Mouse (Mus musculus) lung, postnatal 0 days (tissue): ENCODE data around the gene Rara. TPM values are rescaled to one million over a fixed set of nuclear protein-coding genes. Genes with fewer than 3 reads are reported as not detected.
A peak's percentile ranks its signal among the peaks of the same experiment; 100 is the strongest.

ENCODE experiments used
- ATAC-seq: fragments of 200-750 bp; cut with Nextera tagmentation; 2 replicates; pipeline ENCODE4 v1.8.0; 2017; ENCODE audit warnings: moderate library complexity
- DNase-seq: peaks from one replicate; pipeline ENCODE4 v3.0.0-alpha.2; 2016; ENCODE audit warnings: low spot score
- H3K27ac ChIP-seq: fragments of 300-500 bp; sonication (generic); 2 replicates; pipeline ENCODE4 v1.5.1; 2014; ENCODE audit warnings: antibody characterized with exemption, mild to moderate bottlenecking, low read length, mixed read lengths
- H3K27me3 ChIP-seq: fragments of 300-500 bp; sonication (generic); replicated peaks from 2 replicates; pipeline ENCODE4 v1.6.1; 2014; ENCODE audit warnings: low read length, mixed read lengths; ENCODE audit not compliant: insufficient read depth
- H3K36me3 ChIP-seq: fragments of 300-500 bp; sonication (generic); 2 replicates; pipeline ENCODE4 v1.6.1; 2014; ENCODE audit warnings: low read length, mixed read lengths; ENCODE audit not compliant: insufficient read depth
- H3K4me1 ChIP-seq: fragments of 300-500 bp; sonication (generic); 2 replicates; pipeline ENCODE4 v1.6.1; 2014; ENCODE audit warnings: antibody characterized with exemption, low read depth, low read length, mixed read lengths; ENCODE audit not compliant: insufficient read depth
- H3K4me2 ChIP-seq: fragments of 300-500 bp; sonication (generic); replicated peaks from 2 replicates; pipeline ENCODE4 v1.6.1; 2014; ENCODE audit warnings: low read depth, mild to moderate bottlenecking, low read length, moderate library complexity, mixed read lengths
- H3K4me3 ChIP-seq: fragments of 300-500 bp; sonication (generic); 2 replicates; pipeline ENCODE4 v1.5.1; 2014; ENCODE audit warnings: low read depth, low read length
- H3K9ac ChIP-seq: fragments of 300-500 bp; sonication (generic); replicated peaks from 2 replicates; pipeline ENCODE4 v1.6.1; 2014; ENCODE audit warnings: low read depth, mild to moderate bottlenecking
- H3K9me3 ChIP-seq: fragments of 300-500 bp; sonication (generic); 2 replicates; pipeline ENCODE4 v1.6.1; 2016; ENCODE audit warnings: low read length, mixed read lengths
- CTCF ChIP-seq: IDR thresholded peaks from 2 replicates; pipeline ENCODE4 v1.5.1; 2016; ENCODE audit warnings: antibody characterized with exemption, mild to moderate bottlenecking
- EP300 ChIP-seq: IDR thresholded peaks from 2 replicates; pipeline ENCODE4 v1.6.1; 2016; ENCODE audit warnings: antibody characterized with exemption, mild to moderate bottlenecking, control low read depth
- WGBS: fragments of 180-500 bp; shearing (Covaris S2); extraction: QIAGEN DNeasy Blood & Tissue Kit; methylation state at CpG from one replicate; pipeline ENCODE4 v1.1.7; 2014; 5-methylcytosine and 5-hydroxymethylcytosine counted together
- polyA plus RNA-seq: library from polyadenylated mRNA; unstranded; fragments of >200 nt; fragmentation: Nextera tagmentation; extraction: Ambion mirVana; gene quantifications from 2 replicates; pipeline ENCODE4 v1.2.1, GENCODE M21; 2015

Rara gene
- polyA plus RNA-seq, 1 experiment from 2014 or later, result 26.2 TPM

- DNase-seq (no peak), ATAC-seq (no peak)
- WGBS, result 11% methylated on average over 12 of the region's 12 CpGs
Measured at GRCm38 (mm10) chr11:98962421-98963095, 34.9 kb downstream of the Rara start.

DNA sequence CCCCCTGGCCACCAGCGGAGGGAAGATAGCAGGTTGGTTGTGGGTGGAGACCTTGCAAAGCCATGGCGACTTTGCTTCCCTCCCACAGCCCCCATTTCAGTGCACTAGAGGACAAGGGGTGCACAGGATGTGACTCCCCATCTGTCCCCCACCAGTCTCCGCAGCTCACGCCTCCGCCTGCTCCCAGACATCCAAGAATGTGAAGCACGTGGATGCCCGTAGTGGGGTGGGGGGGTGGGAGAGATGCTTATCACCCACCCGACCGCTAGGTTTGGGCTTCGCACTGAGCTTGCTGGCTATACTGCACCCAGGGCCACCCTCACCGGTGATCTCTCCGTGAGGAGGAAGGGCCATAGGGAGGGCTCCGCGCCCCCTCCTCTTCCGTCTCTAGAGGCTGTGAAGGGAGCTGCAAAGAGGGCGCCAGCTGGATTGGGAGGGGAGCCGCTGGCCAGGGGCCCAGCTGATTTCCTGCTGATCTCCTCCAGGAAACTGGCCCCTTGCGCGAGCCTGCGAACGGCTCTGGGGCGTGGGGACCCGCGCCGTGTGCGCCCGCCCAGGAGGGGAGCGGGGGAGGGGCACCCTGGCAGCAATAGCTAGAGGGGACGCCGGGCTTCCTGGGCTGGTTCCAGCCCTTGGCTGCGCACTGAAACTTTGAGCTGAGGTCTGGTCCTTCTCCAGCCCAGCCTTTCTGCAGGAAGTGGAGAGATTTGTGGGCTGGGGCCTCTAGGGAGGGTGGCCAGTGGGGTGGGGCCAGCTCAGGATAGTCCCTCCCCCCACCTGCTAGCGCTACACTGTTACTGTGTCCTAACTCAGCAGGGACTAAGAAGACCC, 35.8 kb downstream of the Rara start:
- TF ChIP-seq EP300 (peak; percentile 57), CTCF (peak; percentile 44)
- Histone ChIP-seq H3K27me3 (no peaks in the 10 kb centered on the region), H3K4me2 (peak overlapping the region; percentile 98), H3K36me3 (peaks cover 3% of the 10 kb centered on the region; the same call in 1 of the 2 replicates), H3K9me3 (no peaks in the 10 kb centered on the region), H3K4me3 (peak overlapping the region; percentile 63), H3K27ac (peak overlapping the region; percentile 84), H3K9ac (peak overlapping the region; percentile 69), H3K4me1 (peaks cover 42% of the 10 kb centered on the region)
- WGBS, result under 1% methylated on average over 22 of the region's 32 CpGs
- ATAC-seq (peak; percentile 82), DNase-seq (peak; percentile 97)

More at GRCm38 (mm10) chr11:98962421-98963095, 34.9 kb downstream of the Rara start:
- Histone ChIP-seq H3K9ac (peak overlapping the region; percentile 69), H3K27ac (peak overlapping the region; percentile 84), H3K4me3 (peak overlapping the region; percentile 63), H3K4me2 (peak overlapping the region; percentile 98), H3K4me1 (peaks cover 40% of the 10 kb centered on the region), H3K27me3 (no peaks in the 10 kb centered on the region), H3K36me3 (peaks cover 3% of the 10 kb centered on the region; the same call in 1 of the 2 replicates), H3K9me3 (no peaks in the 10 kb centered on the region)
- TF ChIP-seq EP300 (no peak), CTCF (0 out of 2 replicates have a peak, but pooled peaks have one; percentile 22)

DNA sequence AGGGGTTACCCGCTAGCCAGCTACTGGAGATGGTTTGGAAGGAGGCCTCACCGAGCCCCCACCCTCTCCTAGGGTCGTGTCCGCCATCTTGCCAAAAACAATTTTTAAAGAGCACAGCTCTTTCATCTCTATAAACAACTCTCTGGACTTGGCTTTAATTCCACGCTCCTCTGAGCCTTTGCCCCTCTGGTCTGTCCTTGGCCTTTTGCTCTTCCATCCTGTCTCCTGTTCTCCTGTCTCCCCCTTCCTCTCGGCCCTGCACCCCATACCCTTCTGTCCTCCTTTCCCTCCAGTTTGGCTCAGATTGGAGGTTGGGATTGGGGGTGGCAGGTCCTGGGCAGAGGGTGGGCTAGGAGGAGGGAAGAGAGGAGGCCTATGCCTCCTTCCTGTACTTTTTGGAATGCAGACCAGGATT, 36.6 kb downstream of the Rara start:
- ATAC-seq, result no peak
- 5% methylated on average over 6 of the region's 6 CpGs for WGBS
- Histone ChIP-seq H3K36me3 (peaks cover 3% of the 10 kb centered on the region; the same call in 1 of the 2 replicates), H3K9me3 (no peaks in the 10 kb centered on the region), H3K4me2 (peak overlapping the region; percentile 98), H3K27me3 (no peaks in the 10 kb centered on the region), H3K9ac (peak overlapping the region; percentile 29; the same call in 1 of the 2 replicates), H3K4me3 (peak overlapping the region; percentile 63), H3K27ac (peak overlapping the region; percentile 84), H3K4me1 (peaks cover 45% of the 10 kb centered on the region)
- TF ChIP-seq EP300, result no peak
- no peak for TF ChIP-seq CTCF
- no peak for DNase-seq

DNA sequence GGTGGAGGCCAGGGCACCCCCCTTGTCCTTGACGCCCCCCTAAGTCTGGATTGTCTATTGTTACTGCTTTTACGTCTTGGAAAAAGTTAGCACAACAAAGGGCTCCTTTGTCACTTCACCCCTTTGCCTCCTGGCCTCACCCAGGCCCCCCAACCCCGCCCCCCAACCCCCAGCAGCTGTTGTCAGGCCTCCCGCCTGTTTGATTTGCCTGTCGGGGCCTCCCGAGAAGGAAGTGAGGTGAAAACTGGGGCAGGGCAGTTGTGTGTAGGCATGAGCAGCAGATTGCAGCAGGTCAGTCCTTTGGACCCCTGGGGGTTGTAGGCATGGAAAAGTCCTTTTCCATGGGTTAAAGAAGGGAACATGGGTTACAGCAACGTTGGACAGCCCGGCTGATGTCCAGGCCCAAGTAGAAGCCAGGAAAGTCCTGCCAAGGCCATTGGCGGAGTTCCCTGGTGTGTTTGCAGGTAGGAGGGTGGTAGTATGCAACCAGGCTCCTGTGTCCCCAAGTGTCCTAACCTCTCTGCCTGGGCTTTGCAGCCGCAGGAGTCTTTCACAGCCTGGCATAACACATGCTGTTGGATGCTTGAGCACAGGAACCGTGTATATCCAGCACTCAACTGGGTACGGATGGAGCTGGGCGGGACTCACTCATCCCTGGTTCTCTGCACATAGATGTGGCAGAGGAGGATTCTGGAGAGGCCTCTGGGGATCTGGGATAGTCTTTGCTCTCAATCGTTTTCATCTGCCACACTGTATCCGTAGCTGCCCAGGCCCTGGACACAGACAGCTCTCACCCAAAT, 37.2 kb downstream of the Rara start:
- H3K9ac ChIP-seq, result peak overlapping the region; percentile 29
- peaks cover 43% of the 10 kb centered on the region for H3K4me1 ChIP-seq
- TF ChIP-seq CTCF (no peak), EP300 (no peak)
- ATAC-seq (no peak), DNase-seq (no peak)
- H3K4me3 ChIP-seq, result peak overlapping the region; percentile 10; the same call in 1 of the 2 replicates
- peaks cover 7% of the 10 kb centered on the region for H3K36me3 ChIP-seq
- WGBS, result 16% methylated on average over 15 of the region's 15 CpGs
- no peaks in the 10 kb centered on the region for H3K9me3 ChIP-seq
- H3K27ac ChIP-seq, result peak overlapping the region; percentile 84
- peak overlapping the region; percentile 98 for H3K4me2 ChIP-seq
- H3K27me3 ChIP-seq, result no peaks in the 10 kb centered on the region

DNA sequence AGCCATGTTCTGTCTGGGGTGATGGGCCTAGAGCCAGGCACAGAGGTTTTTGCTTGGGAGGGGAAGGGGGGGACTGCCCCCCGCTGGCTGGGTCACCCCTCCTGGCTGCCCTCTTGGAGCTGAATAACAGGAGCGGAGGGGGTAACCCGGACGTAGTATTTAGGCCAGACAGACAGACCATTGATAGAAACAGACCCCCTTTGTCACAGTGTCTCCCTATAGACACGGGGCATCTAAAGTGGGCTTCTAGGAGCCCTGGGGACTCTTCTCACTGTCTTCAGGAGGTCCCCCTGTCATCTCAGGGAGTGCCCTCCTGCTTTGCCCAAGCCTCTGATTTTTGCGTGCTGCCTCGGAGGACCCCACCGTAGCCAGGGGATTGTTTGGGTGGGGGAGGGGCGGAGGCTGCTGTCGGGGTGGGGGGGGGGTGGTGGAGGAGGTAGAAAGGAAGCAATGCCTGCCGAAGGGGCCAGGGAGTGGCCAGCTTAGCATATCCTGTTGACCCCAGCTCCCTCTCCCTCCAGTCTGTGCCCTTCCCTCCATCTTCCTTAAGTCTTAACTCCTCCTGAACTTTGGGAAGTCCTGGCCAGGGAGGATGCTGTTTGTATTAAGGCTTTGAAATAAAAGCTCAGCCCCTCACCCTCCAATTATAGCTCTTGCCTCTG, 37.9 kb downstream of the Rara start:
- TF ChIP-seq CTCF, result no peak
- no peak for TF ChIP-seq EP300
- H3K27ac ChIP-seq, result peak overlapping the region; percentile 84; the same call in 1 of the 2 replicates
- peak overlapping the region; percentile 10; the same call in 1 of the 2 replicates for H3K4me3 ChIP-seq
- no peaks in the 10 kb centered on the region for H3K9me3 ChIP-seq
- DNase-seq (peak; percentile 52), ATAC-seq (no peak)
- H3K27me3 ChIP-seq, result no peaks in the 10 kb centered on the region
- WGBS, result 24% methylated on average over 5 of the region's 11 CpGs
- H3K36me3 ChIP-seq, result peaks cover 12% of the 10 kb centered on the region
- peaks cover 47% of the 10 kb centered on the region for H3K4me1 ChIP-seq
- H3K9ac ChIP-seq, result peak overlapping the region; percentile 29; the same call in 1 of the 2 replicates
- H3K4me2 ChIP-seq, result peak overlapping the region; percentile 98
